Mouse (Mus musculus) heart, postnatal 36 days (tissue): Measurements from ENCODE around the gene Atg2a. TPM values are rescaled to one million over a fixed set of nuclear protein-coding genes. Genes with fewer than 3 reads are reported as not detected.
"Not testable (repeated sequence)": the region's sequence is repeated elsewhere in the genome, so short reads cannot be mapped to it uniquely, and the experiment has no call there.

Experiments
- DNase-seq, 2 experiments: peaks; one replicate each; pipeline ENCODE4 v3.0.0; 2021 to 2022
- intact Hi-C: fragments of 180-260 bp; cut with DNase I; formaldehyde crosslinking; loops from one replicate; pipeline ENCODE4 v1.15.1; 2025
- microRNA-seq, 2 experiments: library from miRNA; unstranded; fragments of <30 nt; microRNA quantifications; one replicate each; pipeline ENCODE4 v1.2.0; 2021; ENCODE audit warnings: borderline number of aligned reads in 2 of 2
- total RNA-seq, 2 experiments: library from RNA; stranded (reverse); gene quantifications; 2 replicates each; pipeline ENCODE4 v1.2.3; 2021

Atg2a gene
- total RNA-seq, 2 experiments from 2014 or later, result 24.5 to 25.9 TPM

DNA sequence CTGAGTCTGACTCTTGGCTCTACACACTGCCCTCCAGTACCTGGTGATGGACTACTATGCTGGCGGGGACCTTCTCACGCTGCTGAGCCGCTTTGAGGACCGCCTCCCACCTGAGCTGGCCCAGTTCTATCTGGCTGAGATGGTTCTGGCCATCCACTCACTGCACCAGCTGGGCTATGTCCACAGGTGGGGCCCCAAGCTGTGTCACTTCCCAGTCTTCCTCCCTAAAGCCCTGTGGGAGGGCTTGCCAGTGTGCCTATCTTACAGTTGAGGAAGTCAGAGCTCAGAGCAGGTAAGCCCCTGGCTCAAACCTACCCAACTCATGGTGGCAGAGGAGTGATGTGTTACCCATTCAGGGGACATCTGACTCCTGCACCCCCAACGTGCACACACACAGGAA, 68.7 kb downstream of the Atg2a start:
- intact Hi-C loops, result no loop called here

DNA sequence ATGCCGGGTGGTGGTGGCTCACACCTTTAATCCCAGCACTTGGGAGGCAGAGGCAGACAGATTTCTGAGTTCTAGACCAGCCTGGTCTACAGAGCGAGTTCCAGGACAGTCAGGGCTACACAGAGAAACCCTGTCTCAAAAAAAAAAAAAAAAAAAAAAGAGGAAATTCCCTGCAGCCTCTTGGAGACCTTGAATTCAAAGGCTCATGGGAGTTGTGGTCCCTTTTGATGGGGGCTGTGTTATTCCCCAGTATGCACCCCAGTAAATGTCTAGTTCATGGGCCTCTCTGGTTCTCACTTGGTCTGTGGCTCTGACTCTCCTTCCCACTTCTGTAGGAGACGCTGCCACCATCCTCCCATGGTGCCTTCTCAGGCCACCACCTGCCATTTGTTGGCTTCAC, 70.3 kb downstream of the Atg2a start:
- intact Hi-C loops, DNase-seq: not testable (repeated sequence)

More for the DNA sequence above, 68.7 kb downstream of the Atg2a start:
- DNase-seq, result no peak

Small RNA genes within 50 kb of the gene (microRNA-seq; reads per million reads assigned to microRNA genes)
- 31.6 to 44.8 reads per million in 2 experiments for gene Mir192
- 17.3 to 21.5 reads per million in 2 experiments for gene Mir194-2

Other genes starting within 250 kb of the Atg2a start
- gene Capn1, start 225.8 kb upstream of the Atg2a start, total RNA-seq, result 10 to 100 TPM; 34.7 to 35.2 TPM
- gene Syvn1, start 195.1 kb upstream of the Atg2a start, total RNA-seq, result 10 to 100 TPM; 19.4 to 26.4 TPM
- gene Mrpl49, start 183.9 kb upstream of the Atg2a start, total RNA-seq, result 10 to 100 TPM; 36.2 to 39.7 TPM
- 100 to 1,000 TPM; 556 to 559 TPM for gene Fau, start 183.8 kb upstream of the Atg2a start, total RNA-seq
- gene Znhit2, start 180.5 kb upstream of the Atg2a start, total RNA-seq, result 10 to 100 TPM; 11.3 to 11.5 TPM
- 1 to 10 TPM; 3.0 to 3.7 TPM for gene Tm7sf2, start 173.3 kb upstream of the Atg2a start, total RNA-seq
- gene Vps51, start 164.4 kb upstream of the Atg2a start, total RNA-seq, result 10 to 100 TPM; 23.9 to 25.0 TPM
- not detected for gene Tmem262, start 161.6 kb upstream of the Atg2a start, total RNA-seq
- not detected for gene Gm28374, start 159.4 kb upstream of the Atg2a start, total RNA-seq
- 10 to 100 TPM; 17.0 to 17.9 TPM for gene Zfpl1, start 156.7 kb upstream of the Atg2a start, total RNA-seq
- under 1 TPM; 0.19 TPM for gene Cdca5, start 156.7 kb upstream of the Atg2a start, total RNA-seq
- gene AC131692.1, start 147.2 kb upstream of the Atg2a start, total RNA-seq, result not detected
- not detected for gene Naaladl1, start 135.9 kb upstream of the Atg2a start, total RNA-seq
- 1 to 10 TPM; 8.5 to 8.8 TPM for gene Sac3d1, start 123.0 kb upstream of the Atg2a start, total RNA-seq
- 10 to 100 TPM; 12.8 to 13.3 TPM for gene Snx15, start 113.4 kb upstream of the Atg2a start, total RNA-seq
- under 1 TPM; 0.69 to 0.89 TPM for gene Batf2, start 100.7 kb upstream of the Atg2a start, total RNA-seq
- 10 to 100 TPM; 57.7 to 67.5 TPM for gene Arl2, start 100.1 kb upstream of the Atg2a start, total RNA-seq
- not detected for gene Majin, start 57.3 kb upstream of the Atg2a start, total RNA-seq
- gene Gpha2, start 15.3 kb upstream of the Atg2a start, total RNA-seq, result not detected
- 10 to 100 TPM; 34.5 to 35.3 TPM for gene Ppp2r5b, start 5.8 kb upstream of the Atg2a start, total RNA-seq
- 100 to 1,000 TPM; 105 to 151 TPM for gene Ehd1, start 35.1 kb downstream of the Atg2a start, total RNA-seq
- 10 to 100 TPM; 10.9 to 11.9 TPM for gene Cdc42bpg, start 64.8 kb downstream of the Atg2a start, total RNA-seq
- 10 to 100 TPM; 12.1 to 14.2 TPM for gene Men1, start 93.3 kb downstream of the Atg2a start, total RNA-seq
- gene Map4k2, start 99.5 kb downstream of the Atg2a start, total RNA-seq, result 10 to 100 TPM; 36.4 to 56.7 TPM
- 100 to 1,000 TPM in 1 of 2 experiments, 10 to 100 TPM in 1; 89.4 to 101 TPM for gene Sf1, start 122.0 kb downstream of the Atg2a start, total RNA-seq
- 1,000 to 10,000 TPM; 1,171 to 1,191 TPM for gene Pygm, start 142.7 kb downstream of the Atg2a start, total RNA-seq
- gene Rasgrp2, start 157.7 kb downstream of the Atg2a start, total RNA-seq, result 10 to 100 TPM; 38.8 to 57.2 TPM
- gene Nrxn2, start 177.1 kb downstream of the Atg2a start, total RNA-seq, result 1 to 10 TPM; 3.9 to 4.5 TPM